Mouse (Mus musculus): ENCODE data around the gene Mipol1. TPM values are rescaled to one million over a fixed set of nuclear protein-coding genes. Genes with fewer than 3 reads are reported as not detected.
"Not testable (repeated sequence)": the region's sequence is repeated elsewhere in the genome, so short reads cannot be mapped to it uniquely, and the experiment has no call there.

Gene Mipol1
- total and polyA plus RNA-seq, 3 experiments = 1.3 to 4.5 (median 4.1) TPM

DNA sequence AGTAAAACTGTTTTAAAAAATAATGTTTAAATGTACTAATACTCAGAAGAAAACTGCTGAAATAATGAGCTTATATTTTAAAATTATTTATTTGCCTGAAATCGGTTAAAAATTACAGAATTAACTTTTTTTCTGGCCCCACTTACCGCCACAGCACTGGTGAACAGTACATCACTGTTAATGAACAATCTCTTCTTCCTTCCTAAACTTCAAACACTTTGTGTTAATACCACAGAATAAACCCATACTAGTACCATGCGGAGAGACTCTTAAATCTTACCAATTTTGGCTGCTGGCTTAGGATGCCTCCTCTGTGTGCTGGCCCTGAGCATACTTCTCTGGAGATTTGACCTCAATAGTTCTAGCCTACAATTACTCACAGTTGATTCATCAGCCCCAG lies 28.3 kb upstream of the Mipol1 start:
- intact Hi-C loops (cut with DNase I) = no loop called here
- no peak for DNase-seq
- no peak overlapping the region for H3K4me3 ChIP-seq
- peaks cover 6% of the 10 kb centered on the region for H3K27me3 ChIP-seq (ENCODE audit: control insufficient read depth, insufficient read depth, low read length)
- no peaks in the 10 kb centered on the region for H3K36me3 ChIP-seq (ENCODE audit: control insufficient read depth, insufficient read depth, low read length)
- H3K4me1 ChIP-seq (ENCODE audit: control insufficient read depth, insufficient read depth, low read length) = peaks cover 1% of the 10 kb centered on the region; the same call in 1 of the 2 replicates
- H3K9ac ChIP-seq (ENCODE audit: low read depth, low read length) = no peak overlapping the region
- H3K79me2 ChIP-seq (replicated peaks; ENCODE audit: control insufficient read depth, insufficient read depth, low read length) = no peaks in the 10 kb centered on the region
- no peak for TF ChIP-seq CTCF (IDR thresholded peaks at IDR 0.05)
- no peak for TF ChIP-seq EP300 (IDR thresholded peaks at IDR 0.05; ENCODE audit: insufficient read depth, low read depth, low read length)
- no peak for TF ChIP-seq POLR2A (IDR thresholded peaks at IDR 0.05; ENCODE audit: insufficient read depth, low read depth, low read length)
- 85% methylated on average over 3 of the region's 3 CpGs for WGBS
- no peak overlapping the region for H3K27ac ChIP-seq

DNA sequence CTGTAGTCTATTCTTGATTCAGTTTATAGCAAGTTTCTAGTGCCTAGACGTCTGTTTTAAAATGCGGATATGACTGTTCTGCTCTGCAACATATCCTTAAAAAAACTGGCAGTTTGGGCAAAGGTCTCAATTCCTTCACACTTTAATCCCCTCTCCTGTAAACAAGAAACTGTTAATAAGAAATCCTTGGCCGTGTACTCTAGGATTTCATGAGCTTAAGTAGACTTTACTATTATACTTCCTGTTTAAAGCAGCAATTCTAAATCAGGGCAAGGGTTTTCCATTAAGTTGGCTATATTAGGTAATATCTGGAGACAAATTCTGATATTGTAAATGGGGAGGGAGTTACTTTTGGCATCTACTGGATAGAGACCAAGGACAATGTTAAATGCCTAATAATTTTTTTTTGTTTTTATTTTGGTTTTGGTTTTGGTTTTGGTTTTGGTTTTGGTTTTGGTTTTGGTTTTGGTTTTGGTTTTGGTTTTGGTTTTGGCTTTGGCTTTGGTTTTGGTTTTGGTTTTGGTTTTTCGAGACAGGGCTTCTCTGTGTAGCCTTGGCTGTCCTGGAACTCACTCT lies 25.9 kb upstream of the Mipol1 start:
- Histone ChIP-seq H3K27ac (no peak overlapping the region), H3K79me2 (replicated peaks; ENCODE audit: control insufficient read depth, insufficient read depth, low read length) (no peaks in the 10 kb centered on the region), H3K36me3 (ENCODE audit: control insufficient read depth, insufficient read depth, low read length) (no peaks in the 10 kb centered on the region), H3K4me3 (no peak overlapping the region), H3K27me3 (ENCODE audit: control insufficient read depth, insufficient read depth, low read length) (no peaks in the 10 kb centered on the region), H3K9ac (ENCODE audit: low read depth, low read length) (no peak overlapping the region), H3K4me1 (ENCODE audit: control insufficient read depth, insufficient read depth, low read length) (no peaks in the 10 kb centered on the region)
- intact Hi-C loops (cut with DNase I) = no loop called here
- 75% methylated on average over 4 of the region's 4 CpGs for WGBS
- TF ChIP-seq CTCF (IDR thresholded peaks at IDR 0.05) = no peak
- TF ChIP-seq POLR2A (IDR thresholded peaks at IDR 0.05; ENCODE audit: insufficient read depth, low read depth, low read length) = no peak
- TF ChIP-seq EP300 (IDR thresholded peaks at IDR 0.05; ENCODE audit: insufficient read depth, low read depth, low read length) = no peak
- DNase-seq = no peak

DNA sequence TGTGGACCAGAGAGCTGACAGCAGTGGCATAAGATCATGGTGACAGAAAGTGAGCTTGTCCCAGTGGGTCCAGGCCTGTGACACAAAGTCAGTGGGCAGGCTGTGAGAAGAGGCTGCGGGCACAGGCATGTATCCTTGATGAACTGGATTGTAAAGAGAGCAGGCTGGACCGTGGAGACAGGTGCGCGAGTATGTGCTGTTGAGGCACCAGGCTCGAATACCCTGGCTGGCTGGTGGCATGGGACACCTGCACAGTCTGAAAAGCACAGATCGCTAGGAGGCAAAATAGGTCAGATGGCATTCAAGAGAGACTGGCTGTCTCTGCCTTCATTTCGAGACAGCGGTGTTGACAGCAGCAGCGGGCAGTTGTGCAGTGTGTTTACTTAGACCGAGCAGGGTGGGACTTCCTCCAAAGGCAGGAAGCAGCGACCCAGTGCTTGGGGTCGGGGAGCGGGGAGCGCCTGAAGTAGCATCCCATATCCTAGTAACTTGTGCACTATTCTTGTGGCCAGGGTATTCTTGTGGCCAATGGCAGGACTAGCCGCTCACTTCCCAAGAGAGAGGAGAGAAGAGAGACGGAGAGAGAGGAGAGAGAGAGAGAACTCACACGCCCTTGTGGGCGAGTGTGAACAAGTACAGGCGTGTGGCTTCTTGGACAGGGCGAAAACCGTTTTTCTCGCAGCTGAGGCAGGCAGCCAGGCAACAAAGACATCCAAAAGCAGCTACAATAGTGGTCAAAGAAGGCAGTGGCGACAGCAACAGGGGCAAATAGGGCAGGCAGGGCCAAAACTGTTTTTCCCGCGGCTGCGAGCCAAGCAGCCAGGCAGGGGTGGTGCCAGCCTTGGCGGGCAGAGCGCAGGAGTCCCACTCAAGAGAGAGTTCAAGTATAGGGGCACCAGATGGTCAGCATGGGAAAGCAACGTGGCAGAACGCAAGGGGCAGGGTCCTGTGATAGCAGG lies 18.6 kb upstream of the Mipol1 start:
- no peaks in the 10 kb centered on the region for H3K27me3 ChIP-seq (ENCODE audit: control insufficient read depth, insufficient read depth, low read length)
- H3K36me3 ChIP-seq (ENCODE audit: control insufficient read depth, insufficient read depth, low read length) = no peaks in the 10 kb centered on the region
- DNase-seq = peak; percentile 58 to 62
- peak overlapping the region; percentile 47 for H3K4me3 ChIP-seq
- TF ChIP-seq CTCF (IDR thresholded peaks at IDR 0.05) (no peak), EP300 (IDR thresholded peaks at IDR 0.05; ENCODE audit: insufficient read depth, low read depth, low read length) (no peak), POLR2A (IDR thresholded peaks at IDR 0.05; ENCODE audit: insufficient read depth, low read depth, low read length) (no peak)
- H3K4me1 ChIP-seq (ENCODE audit: control insufficient read depth, insufficient read depth, low read length) = peaks cover 2% of the 10 kb centered on the region
- intact Hi-C loops (cut with DNase I) = loop anchor here (2.0 kb wide), 1 partner anchor 19 kb away; the partner anchor contains the start of genes Mipol1 and Prps1l3
- peak overlapping the region; percentile 52 for H3K27ac ChIP-seq
- no peaks in the 10 kb centered on the region for H3K79me2 ChIP-seq (replicated peaks; ENCODE audit: control insufficient read depth, insufficient read depth, low read length)
- peak overlapping the region; percentile 71 for H3K9ac ChIP-seq (ENCODE audit: low read depth, low read length)
- 5% methylated on average over 30 of the region's 30 CpGs for WGBS

DNA sequence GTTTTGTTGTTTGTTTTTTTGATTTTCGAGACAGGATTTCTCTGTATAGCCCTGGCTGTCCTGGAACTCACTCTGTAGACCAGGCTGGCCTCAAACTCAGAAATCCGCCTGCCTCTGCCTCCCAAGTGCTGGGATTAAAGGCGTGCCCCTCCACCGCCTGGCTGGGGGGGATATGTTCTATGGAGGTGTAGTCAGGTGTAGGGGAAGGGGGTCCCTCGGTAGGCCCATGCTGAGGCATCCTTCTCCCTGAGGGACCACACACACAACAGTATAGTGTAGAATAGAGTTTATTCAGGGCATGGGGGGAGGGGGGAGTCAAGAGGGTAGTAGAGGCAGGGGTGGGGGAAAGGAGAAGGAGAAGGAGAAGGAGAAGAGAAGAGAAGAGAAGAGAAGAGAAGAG lies 17.8 kb upstream of the Mipol1 start:
- H3K36me3 ChIP-seq (ENCODE audit: control insufficient read depth, insufficient read depth, low read length); intact Hi-C loops (cut with DNase I); H3K9ac ChIP-seq (ENCODE audit: low read depth, low read length); H3K79me2 ChIP-seq (replicated peaks; ENCODE audit: control insufficient read depth, insufficient read depth, low read length); H3K4me3 ChIP-seq; H3K27ac ChIP-seq; DNase-seq; H3K27me3 ChIP-seq (ENCODE audit: control insufficient read depth, insufficient read depth, low read length); H3K4me1 ChIP-seq (ENCODE audit: control insufficient read depth, insufficient read depth, low read length): not testable (repeated sequence)
- whole genome bisulfite sequencing = 88% methylated on average over 5 of the region's 5 CpGs

DNA sequence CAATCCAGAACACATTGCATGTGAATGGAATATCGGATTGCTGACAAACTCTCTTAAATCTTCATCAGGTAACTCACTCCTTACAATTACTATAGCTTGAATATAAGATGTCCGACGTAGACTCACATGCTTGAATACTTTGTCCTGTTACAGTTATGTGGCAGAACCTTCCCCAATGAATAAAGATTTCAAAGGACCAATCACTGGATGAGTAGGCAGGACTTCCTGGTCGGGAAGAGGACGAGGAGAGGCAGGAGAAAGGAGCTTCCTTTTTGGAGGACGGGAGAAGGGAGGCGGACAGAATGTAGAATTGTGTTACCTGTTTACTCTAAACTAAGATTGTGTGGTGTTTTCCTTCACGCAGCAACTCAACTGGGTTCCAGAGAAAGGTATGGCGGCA lies 3.8 kb upstream of the Mipol1 start:
- Histone ChIP-seq H3K79me2 (replicated peaks; ENCODE audit: control insufficient read depth, insufficient read depth, low read length) (no peaks in the 10 kb centered on the region; the same call in 1 of the 2 replicates), H3K4me3 (no peak overlapping the region), H3K9ac (ENCODE audit: low read depth, low read length) (no peak overlapping the region), H3K36me3 (ENCODE audit: control insufficient read depth, insufficient read depth, low read length) (no peaks in the 10 kb centered on the region; the same call in none of the 2 replicates), H3K27me3 (ENCODE audit: control insufficient read depth, insufficient read depth, low read length) (no peaks in the 10 kb centered on the region), H3K4me1 (ENCODE audit: control insufficient read depth, insufficient read depth, low read length) (peaks cover 3% of the 10 kb centered on the region), H3K27ac (no peak overlapping the region)
- TF ChIP-seq CTCF (IDR thresholded peaks at IDR 0.05) (no peak), EP300 (IDR thresholded peaks at IDR 0.05; ENCODE audit: insufficient read depth, low read depth, low read length) (no peak), POLR2A (IDR thresholded peaks at IDR 0.05; ENCODE audit: insufficient read depth, low read depth, low read length) (no peak)
- DNase-seq = no peak
- intact Hi-C loops (cut with DNase I) = no loop called here
- WGBS = 83% methylated on average over 9 of the region's 9 CpGs

DNA sequence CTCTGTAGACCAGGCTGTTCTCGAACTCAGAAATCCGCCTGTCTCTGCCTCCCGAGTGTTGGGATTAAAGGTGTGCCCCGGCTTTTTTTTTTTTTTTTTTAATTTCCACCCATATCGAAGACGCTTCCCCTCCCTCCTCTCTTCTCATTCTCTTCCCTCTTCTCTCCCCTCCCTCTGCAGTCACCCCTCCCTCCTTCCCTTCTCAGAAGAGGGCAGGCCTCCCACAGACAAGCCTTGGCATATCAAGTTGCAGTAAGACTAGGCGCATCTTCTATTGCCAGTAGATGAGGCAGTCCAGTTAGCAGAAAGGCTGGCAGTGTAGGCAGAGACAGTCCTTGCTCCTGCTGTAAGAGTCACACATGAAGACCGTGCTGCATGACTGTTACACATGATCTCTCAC lies 2.5 kb upstream of the Mipol1 start:
- H3K27ac ChIP-seq = no peak overlapping the region
- 87% methylated on average over 5 of the region's 8 CpGs for WGBS
- peaks cover 6% of the 10 kb centered on the region for H3K4me1 ChIP-seq (ENCODE audit: control insufficient read depth, insufficient read depth, low read length)
- H3K27me3 ChIP-seq (ENCODE audit: control insufficient read depth, insufficient read depth, low read length) = no peaks in the 10 kb centered on the region
- no peaks in the 10 kb centered on the region; the same call in none of the 2 replicates for H3K36me3 ChIP-seq (ENCODE audit: control insufficient read depth, insufficient read depth, low read length)
- H3K4me3 ChIP-seq = no peak overlapping the region
- TF ChIP-seq POLR2A (IDR thresholded peaks at IDR 0.05; ENCODE audit: insufficient read depth, low read depth, low read length) = no peak
- no peak for TF ChIP-seq EP300 (IDR thresholded peaks at IDR 0.05; ENCODE audit: insufficient read depth, low read depth, low read length)
- TF ChIP-seq CTCF (IDR thresholded peaks at IDR 0.05) = no peak
- no peaks in the 10 kb centered on the region; the same call in 1 of the 2 replicates for H3K79me2 ChIP-seq (replicated peaks; ENCODE audit: control insufficient read depth, insufficient read depth, low read length)
- intact Hi-C loops (cut with DNase I) = no loop called here
- DNase-seq = no peak
- H3K9ac ChIP-seq (ENCODE audit: low read depth, low read length) = no peak overlapping the region

All from heart, adult 2 months (tissue).